Mouse (Mus musculus) adrenal gland, adult 8-10 months (tissue): Measurements from ENCODE around the gene Plekha5. TPM values are rescaled to one million over a fixed set of nuclear protein-coding genes. Genes with fewer than 3 reads are reported as not detected.

Experiments used
- DNase-seq: peaks from one replicate; pipeline ENCODE4 v3.0.0; 2022
- total RNA-seq, 4 experiments: library from RNA; stranded (reverse); gene quantifications; 2 replicates each; pipeline ENCODE4 v1.2.4; 2022

Gene Plekha5
- total RNA-seq, 4 experiments from 2014 or later, result 31.4 to 39.2 (median 34.6) TPM

GRCm38 (mm10) chr6:140614711-140615110 is 190.9 kb downstream of the Plekha5 start:
- DNase-seq, result no peak

- no peak for DNase-seq
Measured at GRCm38 (mm10) chr6:140620531-140621349, 196.9 kb downstream of the Plekha5 start.

GRCm38 (mm10) chr6:140621622-140622021 is 197.8 kb downstream of the Plekha5 start:
- DNase-seq, result no peak

- peak; percentile 17 for DNase-seq
Measured at GRCm38 (mm10) chr6:140622391-140623225, 198.8 kb downstream of the Plekha5 start, which contains the start of gene Aebp2. Gene Aebp2 (plus strand): TSS chr6:140622663.

- DNase-seq, result peak; percentile 89
Measured at GRCm38 (mm10) chr6:140623226-140624095, 199.6 kb downstream of the Plekha5 start.

- peak; percentile 20 for DNase-seq
Measured at GRCm38 (mm10) chr6:140624096-140625051, 200.5 kb downstream of the Plekha5 start.

- DNase-seq, result no peak
Measured at GRCm38 (mm10) chr6:140629176-140629859, 205.5 kb downstream of the Plekha5 start.

- no peak for DNase-seq
Measured at GRCm38 (mm10) chr6:140630306-140630705, 206.5 kb downstream of the Plekha5 start.

GRCm38 (mm10) chr6:140633616-140634015 is 209.8 kb downstream of the Plekha5 start:
- DNase-seq, result no peak

GRCm38 (mm10) chr6:140636290-140636689 is 212.4 kb downstream of the Plekha5 start:
- no peak for DNase-seq

GRCm38 (mm10) chr6:140642010-140642409 is 218.2 kb downstream of the Plekha5 start:
- no peak for DNase-seq

GRCm38 (mm10) chr6:140642655-140643054 is 218.8 kb downstream of the Plekha5 start:
- no peak for DNase-seq

GRCm38 (mm10) chr6:140645931-140646330 is 222.1 kb downstream of the Plekha5 start:
- no peak for DNase-seq

Other genes starting within 250 kb of the Plekha5 start
- gene Aebp2, start 198.6 kb downstream of the Plekha5 start, total RNA-seq, result 10 to 100 TPM; 38.0 to 55.7 (median 50.2) TPM